Mouse (Mus musculus) kidney, adult 2 months (tissue): ENCODE measurements around the gene Snf8. TPM values are rescaled to one million over a fixed set of nuclear protein-coding genes. Genes with fewer than 3 reads are reported as not detected.
A peak's percentile ranks its signal among the peaks of the same experiment; 100 is the strongest.

Source experiments
- DNase-seq: peaks from one replicate; pipeline ENCODE4 v3.0.0; 2021
- H3K27ac ChIP-seq: fragments of 200-500 bp; 2 replicates; pipeline ENCODE4 v1.5.1; 2012; ENCODE audit warnings: low read depth, low read length, control low read depth, inconsistent platforms; ENCODE audit not compliant: insufficient read depth
- H3K27me3 ChIP-seq: fragments of 200-500 bp; replicated peaks from 2 replicates; pipeline ENCODE4 v1.6.1; 2012; ENCODE audit warnings: mild to moderate bottlenecking, moderate library complexity, low read length, inconsistent platforms; ENCODE audit not compliant: control insufficient read depth, insufficient read depth
- H3K36me3 ChIP-seq: fragments of 200-500 bp; 2 replicates; pipeline ENCODE4 v1.6.1; 2012; ENCODE audit warnings: mild to moderate bottlenecking, moderate library complexity, low read length, inconsistent platforms; ENCODE audit not compliant: control insufficient read depth, insufficient read depth
- H3K4me1 ChIP-seq: fragments of 200-500 bp; 2 replicates; pipeline ENCODE4 v1.6.1; 2011; ENCODE audit warnings: low read length; ENCODE audit not compliant: control insufficient read depth, insufficient read depth
- H3K4me3 ChIP-seq: fragments of 200-500 bp; 2 replicates; pipeline ENCODE4 v1.5.1; 2011; ENCODE audit warnings: mild to moderate bottlenecking, low read depth, low read length, control low read depth; ENCODE audit not compliant: insufficient read depth
- CTCF ChIP-seq: fragments of 200-500 bp; conservative IDR thresholded peaks from 2 replicates; pipeline ENCODE4 v1.5.1; 2011; ENCODE audit warnings: low read depth, mild to moderate bottlenecking, control low read depth, low read length, moderate library complexity, mixed read lengths; ENCODE audit not compliant: insufficient read depth, insufficient read length
- POLR2A ChIP-seq: fragments of 200-500 bp; IDR thresholded peaks from one replicate; pipeline ENCODE4 v1.6.1; 2011; ENCODE audit warnings: low read depth, low read length, control low read depth
- WGBS: fragments of 180-500 bp; shearing (Covaris S2); methylation state at CpG from one replicate; pipeline ENCODE4 v1.1.7; 2018; 5-methylcytosine and 5-hydroxymethylcytosine counted together
- polyA plus RNA-seq: library from polyadenylated mRNA; depleted of rRNA; stranded (reverse); fragments of >200 nt; gene quantifications from 2 replicates; pipeline ENCODE4 v1.2.3, GENCODE M21; 2012

Snf8 gene
- polyA plus RNA-seq, 1 experiment = 45.9 TPM

DNA sequence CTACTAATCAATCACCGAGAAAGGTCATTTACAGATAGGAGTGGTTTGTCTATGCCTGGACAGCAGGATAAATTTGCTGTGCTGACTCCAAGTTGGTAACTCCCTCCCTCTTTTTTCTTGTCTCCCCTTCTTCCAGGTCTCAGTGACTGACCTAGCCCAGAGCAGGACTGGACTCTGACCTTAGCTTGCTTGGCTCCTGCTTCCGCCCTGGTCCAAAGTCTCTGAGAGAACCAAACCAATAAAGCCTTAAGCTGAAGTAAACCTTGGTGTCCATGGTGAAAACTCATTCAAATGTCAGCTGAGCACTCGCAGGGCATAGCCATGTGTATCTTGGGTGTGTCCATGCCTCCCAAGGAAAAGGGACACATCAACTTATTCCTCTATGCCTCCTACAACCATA is 4.1 kb upstream of the Snf8 start:
- WGBS = 68% methylated on average over 3 of the region's 3 CpGs
- Histone ChIP-seq H3K36me3 (no peaks in the 10 kb centered on the region), H3K4me1 (peaks cover 5% of the 10 kb centered on the region; the same call in 1 of the 2 replicates), H3K27ac (peak overlapping the region; percentile 37), H3K4me3 (no peak overlapping the region), H3K27me3 (no peaks in the 10 kb centered on the region)
- peak; percentile 88 for DNase-seq
- TF ChIP-seq POLR2A = no peak
- TF ChIP-seq CTCF = no peak

DNA sequence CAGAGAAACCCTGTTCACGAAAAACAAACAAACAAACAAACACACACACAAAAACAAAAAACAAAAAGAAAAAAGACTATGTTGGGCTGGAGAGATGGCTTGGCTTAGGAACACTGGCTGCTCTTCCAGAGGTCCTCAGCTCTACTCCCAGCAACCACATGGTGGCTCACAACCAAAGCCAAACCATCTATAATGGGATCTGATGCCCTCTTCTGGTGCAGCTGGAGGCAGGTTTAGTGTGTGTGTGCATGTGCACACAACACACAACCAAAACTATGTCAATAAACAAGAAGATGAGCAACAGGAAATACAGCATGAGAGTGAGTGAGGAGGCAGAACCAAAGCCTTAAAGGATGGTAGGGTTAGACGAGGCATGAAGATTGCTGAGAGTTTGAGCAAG is 3.0 kb upstream of the Snf8 start:
- Histone ChIP-seq H3K27me3 (no peaks in the 10 kb centered on the region), H3K4me3 (no peak overlapping the region), H3K27ac (no peak overlapping the region), H3K36me3 (no peaks in the 10 kb centered on the region), H3K4me1 (peaks cover 5% of the 10 kb centered on the region; the same call in 1 of the 2 replicates)
- TF ChIP-seq CTCF (no peak; the same call in 1 of the 2 replicates), POLR2A (no peak)
- WGBS = 89% methylated on average over 2 of the region's 2 CpGs
- DNase-seq = no peak

DNA sequence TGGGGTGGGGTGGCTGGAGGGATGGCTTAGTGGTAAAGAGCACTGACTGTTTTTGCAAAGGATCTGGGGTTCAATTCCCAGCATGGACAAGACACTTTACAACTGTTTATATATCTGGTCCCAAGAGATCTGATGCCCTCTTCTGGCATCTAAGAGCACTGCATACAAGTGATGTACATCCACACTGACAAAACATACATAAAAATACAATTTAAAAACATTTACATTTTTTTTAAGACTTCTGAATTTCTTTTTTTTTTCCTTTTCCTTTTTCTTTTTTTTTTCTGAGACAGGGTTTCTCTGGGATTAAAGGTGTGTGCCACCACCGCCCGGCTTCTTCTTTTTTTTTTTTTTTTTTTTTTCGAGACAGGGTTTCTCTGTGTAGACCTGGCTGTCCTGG is 1.4 kb upstream of the Snf8 start:
- no peaks in the 10 kb centered on the region for H3K36me3 ChIP-seq
- H3K27me3 ChIP-seq = no peaks in the 10 kb centered on the region
- no peak overlapping the region for H3K4me3 ChIP-seq
- peak; percentile 14 for DNase-seq
- peaks cover 5% of the 10 kb centered on the region; the same call in 1 of the 2 replicates for H3K4me1 ChIP-seq
- H3K27ac ChIP-seq = no peak overlapping the region
- WGBS = 94% methylated on average over 2 of the region's 3 CpGs
- TF ChIP-seq CTCF (0 out of 2 replicates have a peak, but pooled peaks have one; percentile 2), POLR2A (no peak)

DNA sequence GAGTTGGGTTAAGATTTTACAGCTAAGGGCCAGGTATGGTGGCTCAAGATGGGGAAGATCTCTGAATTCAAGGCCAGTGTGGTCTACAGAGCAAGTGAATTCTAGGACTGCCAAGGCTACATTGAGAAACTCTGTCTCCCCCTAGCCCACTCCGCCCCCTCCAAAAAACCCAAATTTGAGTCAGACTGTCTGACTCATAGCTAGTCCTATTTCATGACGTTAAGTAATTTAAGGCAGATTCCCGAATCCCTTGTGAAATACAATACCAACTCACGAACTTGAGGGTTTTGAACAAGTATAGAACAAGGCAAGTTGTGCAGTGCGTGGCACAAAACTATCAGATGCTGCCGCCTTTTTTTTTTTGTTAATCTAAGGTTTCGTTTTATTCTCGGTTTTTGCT is 569 bp upstream of the Snf8 start:
- Histone ChIP-seq H3K27me3 (no peaks in the 10 kb centered on the region), H3K4me3 (peak overlapping the region; percentile 94), H3K36me3 (no peaks in the 10 kb centered on the region), H3K4me1 (peaks cover 5% of the 10 kb centered on the region; the same call in 1 of the 2 replicates), H3K27ac (peak overlapping the region; percentile 22; the same call in 1 of the 2 replicates)
- DNase-seq = no peak
- TF ChIP-seq POLR2A (no peak), CTCF (no peak)
- WGBS = 41% methylated on average over 8 of the region's 8 CpGs

DNA sequence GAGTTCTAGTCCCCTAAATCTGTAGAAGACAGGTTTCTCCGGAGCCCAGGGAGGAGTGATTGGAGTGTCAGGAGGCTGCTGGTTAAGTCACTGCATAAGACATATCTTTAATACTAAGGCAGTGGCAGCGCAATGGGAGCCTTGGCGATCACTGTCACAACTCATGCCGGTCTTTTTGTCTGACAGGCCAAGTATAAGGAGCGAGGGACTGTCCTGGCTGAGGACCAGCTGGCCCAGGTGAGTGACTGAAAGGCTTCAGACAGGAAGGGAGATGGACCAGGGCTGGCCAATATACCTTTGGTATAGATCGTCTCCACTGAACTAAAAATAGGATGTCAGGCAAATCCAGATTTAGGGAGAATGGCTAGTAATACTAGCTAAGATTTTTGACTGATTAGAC is 448 bp downstream of the Snf8 start:
- H3K4me1 ChIP-seq = peaks cover 5% of the 10 kb centered on the region; the same call in 1 of the 2 replicates
- peak overlapping the region; percentile 94 for H3K4me3 ChIP-seq
- H3K27me3 ChIP-seq = no peaks in the 10 kb centered on the region
- DNase-seq = no peak
- TF ChIP-seq CTCF = no peak
- no peak for TF ChIP-seq POLR2A
- 12% methylated on average over 6 of the region's 6 CpGs for WGBS
- H3K36me3 ChIP-seq = no peaks in the 10 kb centered on the region
- no peak overlapping the region for H3K27ac ChIP-seq

DNA sequence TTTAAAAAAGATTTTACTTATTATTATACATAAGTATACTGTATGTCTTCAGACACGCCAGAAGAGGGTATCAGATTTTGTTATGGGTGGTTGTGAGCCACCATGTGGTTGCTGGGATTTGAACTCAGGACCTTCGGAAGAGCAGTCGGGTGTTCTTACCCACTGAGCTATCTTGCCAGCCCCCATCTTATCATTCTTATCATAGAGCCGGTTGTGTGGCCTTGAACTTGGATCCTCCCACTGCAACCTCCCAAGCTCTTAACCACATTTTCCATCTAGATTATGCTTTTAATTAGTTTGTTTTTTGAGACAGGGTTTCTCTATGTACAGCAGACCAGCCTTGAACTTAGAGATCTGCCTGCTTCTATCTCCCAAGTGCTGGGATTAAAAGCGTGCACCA is 2.8 kb downstream of the Snf8 start:
- no peak for DNase-seq
- Histone ChIP-seq H3K36me3 (peaks cover 5% of the 10 kb centered on the region), H3K4me3 (no peak overlapping the region), H3K4me1 (0 out of 2 replicates have a peak, but pooled peaks cover 2% of the 10 kb centered on the region), H3K27me3 (no peaks in the 10 kb centered on the region), H3K27ac (no peak overlapping the region)
- TF ChIP-seq POLR2A (no peak), CTCF (no peak)
- 93% methylated on average over 5 of the region's 5 CpGs for WGBS

DNA sequence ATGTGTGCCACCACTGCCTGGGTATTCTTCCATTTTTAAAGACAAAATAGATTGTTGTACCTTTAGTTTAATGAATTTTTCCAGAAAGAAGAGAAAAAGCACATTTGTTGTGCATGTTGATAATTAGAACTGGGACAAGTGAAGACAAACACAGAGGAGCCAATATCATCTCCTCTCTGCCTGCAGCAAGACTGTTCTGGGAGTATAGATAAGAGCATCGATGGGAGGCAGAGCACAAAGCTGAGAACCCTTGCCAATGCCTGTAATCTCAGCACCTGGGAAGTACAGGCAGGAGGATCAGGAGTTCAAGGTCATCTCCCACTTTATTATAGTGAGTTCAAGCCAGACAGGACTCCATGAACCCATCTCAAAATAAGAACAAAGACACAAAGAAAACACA is 3.9 kb downstream of the Snf8 start:
- Histone ChIP-seq H3K27ac (no peak overlapping the region), H3K4me3 (no peak overlapping the region), H3K4me1 (0 out of 2 replicates have a peak, but pooled peaks cover 2% of the 10 kb centered on the region), H3K36me3 (peaks cover 5% of the 10 kb centered on the region), H3K27me3 (no peaks in the 10 kb centered on the region)
- TF ChIP-seq POLR2A = no peak
- no peak for TF ChIP-seq CTCF
- 87% methylated on average over 1 of the region's 1 CpGs for WGBS
- DNase-seq = no peak
